Mouse (Mus musculus) megakaryocyte, embryonic 14.5 days (primary cell): ENCODE results near the gene Erich3. TPM values are rescaled to one million over a fixed set of nuclear protein-coding genes. Genes with fewer than 3 reads are reported as not detected.
"Not testable (repeated sequence)": the region's sequence is repeated elsewhere in the genome, so short reads cannot be mapped to it uniquely, and the experiment has no call there.

Experiments used
- H3K27me3 ChIP-seq: replicated peaks from 2 replicates; pipeline ENCODE3; 2012; ENCODE audit warnings: inconsistent platforms
- H3K36me3 ChIP-seq: replicated peaks from 2 replicates; pipeline ENCODE3; 2012; ENCODE audit warnings: low read length, inconsistent platforms, mixed read lengths
- H3K4me1 ChIP-seq: 2 replicates; pipeline ENCODE4 v1.6.1; 2012; ENCODE audit warnings: inconsistent platforms
- H3K4me3 ChIP-seq: replicated peaks from 2 replicates; pipeline ENCODE3; 2012; ENCODE audit warnings: moderate library complexity, mild to moderate bottlenecking, inconsistent platforms
- H3K9me3 ChIP-seq: 2 replicates; pipeline ENCODE4 v1.6.1; 2012; ENCODE audit warnings: inconsistent platforms
- FLI1 ChIP-seq: IDR thresholded peaks from 2 replicates; pipeline ENCODE4 v1.6.1; 2012; ENCODE audit warnings: low read length, inconsistent platforms, mixed read lengths
- GATA1 ChIP-seq: IDR thresholded peaks from 3 replicates; pipeline ENCODE4 v1.6.1; 2012; ENCODE audit warnings: mixed read lengths, low read length, inconsistent platforms, borderline replicate concordance
- polyA plus RNA-seq: library from polyadenylated mRNA; stranded (reverse); fragments of >175 nt; gene quantifications from 2 replicates; pipeline ENCODE4 v1.2.3, GENCODE M21; 2012; ENCODE audit warnings: low replicate concordance; ENCODE audit not compliant: insufficient read depth

The Erich3 gene
- polyA plus RNA-seq = not detected in 2 replicates

GRCm38 (mm10) chr3:154663545-154663944, at the start of gene Erich3:
Gene Erich3, plus strand, starts transcription at chr3:154663859.
- no peak for TF ChIP-seq GATA1
- Histone ChIP-seq H3K27me3 (peaks cover 24% of the 10 kb centered on the region), H3K9me3 (peaks cover 36% of the 10 kb centered on the region), H3K36me3 (no peaks in the 10 kb centered on the region), H3K4me1 (no peaks in the 10 kb centered on the region), H3K4me3 (no peak within 1 kb of the TSS)

- Histone ChIP-seq H3K27me3 (no peaks in the 10 kb centered on the region), H3K9me3 (no peaks in the 10 kb centered on the region), H3K4me1 (no peaks in the 10 kb centered on the region), H3K36me3 (peaks cover 85% of the 10 kb centered on the region), H3K4me3 (no peak overlapping the region)
- no peak for TF ChIP-seq GATA1
- TF ChIP-seq FLI1 = no peak
These were observed 48.9 kb upstream of the Erich3 start for GRCm38 (mm10) chr3:154614771-154615170.

GRCm38 (mm10) chr3:154615304-154615703, 48.4 kb upstream of the Erich3 start:
- Histone ChIP-seq H3K4me1 (no peaks in the 10 kb centered on the region), H3K4me3 (no peak overlapping the region), H3K9me3 (no peaks in the 10 kb centered on the region), H3K27me3 (no peaks in the 10 kb centered on the region), H3K36me3 (peaks cover 87% of the 10 kb centered on the region)
- TF ChIP-seq GATA1 = no peak
- TF ChIP-seq FLI1 = no peak

- Histone ChIP-seq H3K9me3 (no peaks in the 10 kb centered on the region), H3K36me3 (peaks cover 87% of the 10 kb centered on the region), H3K4me1 (no peaks in the 10 kb centered on the region), H3K27me3 (no peaks in the 10 kb centered on the region), H3K4me3 (no peak overlapping the region)
- no peak for TF ChIP-seq FLI1
- no peak for TF ChIP-seq GATA1
These were observed 47.6 kb upstream of the Erich3 start for GRCm38 (mm10) chr3:154616106-154616505.

- peaks cover 4% of the 10 kb centered on the region; the same call in 1 of the 2 replicates for H3K4me1 ChIP-seq
- H3K27me3 ChIP-seq = no peaks in the 10 kb centered on the region
- no peak for TF ChIP-seq GATA1
- TF ChIP-seq FLI1 = no peak
These were observed 35.4 kb upstream of the Erich3 start for GRCm38 (mm10) chr3:154628284-154628683.

GRCm38 (mm10) chr3:154631281-154631680, 32.4 kb upstream of the Erich3 start:
- not testable (repeated sequence) for H3K4me3 ChIP-seq, H3K36me3 ChIP-seq, H3K9me3 ChIP-seq, H3K27me3 ChIP-seq
- peaks cover 12% of the 10 kb centered on the region for H3K4me1 ChIP-seq

More at GRCm38 (mm10) chr3:154628284-154628683, 35.4 kb upstream of the Erich3 start:
- H3K36me3 ChIP-seq = peaks cover 11% of the 10 kb centered on the region
- H3K9me3 ChIP-seq = no peaks in the 10 kb centered on the region
- no peak overlapping the region for H3K4me3 ChIP-seq

- H3K4me3 ChIP-seq = no peak overlapping the region
- H3K36me3 ChIP-seq = no peaks in the 10 kb centered on the region
- TF ChIP-seq GATA1 = no peak
- no peak for TF ChIP-seq FLI1
- no peaks in the 10 kb centered on the region for H3K9me3 ChIP-seq
- no peaks in the 10 kb centered on the region for H3K27me3 ChIP-seq
- peaks cover 12% of the 10 kb centered on the region for H3K4me1 ChIP-seq
These were observed 30.6 kb upstream of the Erich3 start for GRCm38 (mm10) chr3:154633091-154633490.

- TF ChIP-seq FLI1 (no peak), GATA1 (no peak)
- Histone ChIP-seq H3K9me3 (no peaks in the 10 kb centered on the region), H3K4me3 (no peak overlapping the region)
These were observed 16.8 kb upstream of the Erich3 start for GRCm38 (mm10) chr3:154646638-154647442.

GRCm38 (mm10) chr3:154647443-154647780, 16.2 kb upstream of the Erich3 start:
- Histone ChIP-seq H3K27me3 (peaks cover 11% of the 10 kb centered on the region), H3K4me3 (no peak overlapping the region), H3K9me3 (no peaks in the 10 kb centered on the region), H3K4me1 (0 out of 2 replicates have a peak, but pooled peaks cover 4% of the 10 kb centered on the region), H3K36me3 (no peaks in the 10 kb centered on the region)
- TF ChIP-seq FLI1 = no peak
- TF ChIP-seq GATA1 = no peak

More at GRCm38 (mm10) chr3:154646638-154647442, 16.8 kb upstream of the Erich3 start:
- Histone ChIP-seq H3K4me1 (0 out of 2 replicates have a peak, but pooled peaks cover 4% of the 10 kb centered on the region), H3K27me3 (peaks cover 7% of the 10 kb centered on the region), H3K36me3 (no peaks in the 10 kb centered on the region)

GRCm38 (mm10) chr3:154649411-154650285, 14.0 kb upstream of the Erich3 start:
- peaks cover 14% of the 10 kb centered on the region for H3K27me3 ChIP-seq
- H3K4me1 ChIP-seq = 0 out of 2 replicates have a peak, but pooled peaks cover 4% of the 10 kb centered on the region
- no peaks in the 10 kb centered on the region for H3K9me3 ChIP-seq
- TF ChIP-seq GATA1 (no peak), FLI1 (no peak)
- no peaks in the 10 kb centered on the region for H3K36me3 ChIP-seq
- no peak overlapping the region for H3K4me3 ChIP-seq
